Mouse (Mus musculus) midbrain, postnatal 0 days (tissue): ENCODE data around the gene Efcab10. TPM values are rescaled to one million over a fixed set of nuclear protein-coding genes. Genes with fewer than 3 reads are reported as not detected.

ENCODE experiments used
- ATAC-seq: fragments of 200-750 bp; cut with Nextera tagmentation; 2 replicates; pipeline ENCODE4 v1.8.0; 2017; ENCODE audit warnings: moderate number of reproducible peaks, mild to moderate bottlenecking, moderate TSS enrichment, moderate library complexity; ENCODE audit not compliant: low FRiP score
- DNase-seq: peaks from one replicate; pipeline ENCODE4 v3.0.0-alpha.2; 2015; ENCODE audit warnings: low spot score
- H3K27ac ChIP-seq: fragments of 300-500 bp; sonication (generic); 2 replicates; pipeline ENCODE4 v1.5.1; 2014; ENCODE audit warnings: low read depth, mild to moderate bottlenecking, low read length, mixed read lengths
- H3K27me3 ChIP-seq: fragments of 300-500 bp; sonication (generic); 2 replicates; pipeline ENCODE4 v1.6.1; 2014; ENCODE audit warnings: low read length, control low read depth, mixed read lengths; ENCODE audit not compliant: insufficient read depth
- H3K36me3 ChIP-seq: fragments of 300-500 bp; sonication (generic); 2 replicates; pipeline ENCODE4 v1.6.1; 2014; ENCODE audit warnings: low read length, control low read depth, mixed read lengths; ENCODE audit not compliant: insufficient read depth
- H3K4me1 ChIP-seq: fragments of 300-500 bp; sonication (generic); 2 replicates; pipeline ENCODE4 v1.6.1; 2014; ENCODE audit warnings: mild to moderate bottlenecking, control low read depth, antibody characterized with exemption, low read length, mixed read lengths; ENCODE audit not compliant: insufficient read depth
- H3K4me2 ChIP-seq: fragments of 300-500 bp; sonication (generic); 2 replicates; pipeline ENCODE4 v1.6.1; 2014; ENCODE audit warnings: low read depth, mild to moderate bottlenecking, low read length, mixed read lengths; ENCODE audit not compliant: poor library complexity, severe bottlenecking
- H3K4me3 ChIP-seq: fragments of 300-500 bp; sonication (generic); 2 replicates; pipeline ENCODE4 v1.5.1; 2014; ENCODE audit warnings: low read depth, mild to moderate bottlenecking, low read length, moderate library complexity
- H3K9ac ChIP-seq: fragments of 300-500 bp; sonication (generic); replicated peaks from 2 replicates; pipeline ENCODE4 v1.6.1; 2014; ENCODE audit warnings: mild to moderate bottlenecking, low read length, moderate library complexity, mixed read lengths; ENCODE audit not compliant: poor library complexity, severe bottlenecking
- H3K9me3 ChIP-seq: fragments of 300-500 bp; sonication (generic); 2 replicates; pipeline ENCODE4 v1.6.1; 2016; ENCODE audit warnings: low read length, control low read depth
- CTCF ChIP-seq: IDR thresholded peaks from 2 replicates; pipeline ENCODE4 v1.5.1; 2016; ENCODE audit warnings: antibody characterized with exemption, mild to moderate bottlenecking
- WGBS: fragments of 180-500 bp; shearing (Covaris S2); extraction: QIAGEN DNeasy Blood & Tissue Kit; methylation state at CpG from one replicate; pipeline ENCODE4 v1.1.7; 2014; 5-methylcytosine and 5-hydroxymethylcytosine counted together
- polyA plus RNA-seq: library from polyadenylated mRNA; unstranded; fragments of >200 nt; fragmentation: Nextera tagmentation; extraction: Ambion mirVana; gene quantifications from 2 replicates; pipeline ENCODE4 v1.2.1, GENCODE M21; 2015
- total RNA-seq: library from RNA; depleted of rRNA; stranded (reverse); fragments of >200 nt; gene quantifications from 2 replicates; pipeline ENCODE4 v1.2.3, GENCODE M21; 2014; rRNA removed

The Efcab10 gene
- total RNA-seq (0.76 TPM in 1 of 2 replicates, not detected in the other), polyA plus RNA-seq (6.2 and 6.6 TPM in 2 replicates)

- Histone ChIP-seq H3K9me3 (no peaks in the 10 kb centered on the region), H3K4me1 (0 out of 2 replicates have a peak, but pooled peaks cover 6% of the 10 kb centered on the region), H3K36me3 (no peaks in the 10 kb centered on the region), H3K27ac (peak within 1 kb of the TSS; percentile 75), H3K27me3 (no peaks in the 10 kb centered on the region), H3K9ac (peak within 1 kb of the TSS; percentile 50), H3K4me3 (peak within 1 kb of the TSS; percentile 36), H3K4me2 (peak within 1 kb of the TSS; percentile 55)
- no peak for TF ChIP-seq CTCF
- 8% methylated on average over 24 of the region's 24 CpGs for WGBS
- DNase-seq = peak; percentile 76
- peak; percentile 87 for ATAC-seq
Measured at GRCm38 (mm10) chr12:33394804-33395623, at the start of gene Efcab10. Gene Efcab10 (plus strand): TSS chr12:33394854.

DNA sequence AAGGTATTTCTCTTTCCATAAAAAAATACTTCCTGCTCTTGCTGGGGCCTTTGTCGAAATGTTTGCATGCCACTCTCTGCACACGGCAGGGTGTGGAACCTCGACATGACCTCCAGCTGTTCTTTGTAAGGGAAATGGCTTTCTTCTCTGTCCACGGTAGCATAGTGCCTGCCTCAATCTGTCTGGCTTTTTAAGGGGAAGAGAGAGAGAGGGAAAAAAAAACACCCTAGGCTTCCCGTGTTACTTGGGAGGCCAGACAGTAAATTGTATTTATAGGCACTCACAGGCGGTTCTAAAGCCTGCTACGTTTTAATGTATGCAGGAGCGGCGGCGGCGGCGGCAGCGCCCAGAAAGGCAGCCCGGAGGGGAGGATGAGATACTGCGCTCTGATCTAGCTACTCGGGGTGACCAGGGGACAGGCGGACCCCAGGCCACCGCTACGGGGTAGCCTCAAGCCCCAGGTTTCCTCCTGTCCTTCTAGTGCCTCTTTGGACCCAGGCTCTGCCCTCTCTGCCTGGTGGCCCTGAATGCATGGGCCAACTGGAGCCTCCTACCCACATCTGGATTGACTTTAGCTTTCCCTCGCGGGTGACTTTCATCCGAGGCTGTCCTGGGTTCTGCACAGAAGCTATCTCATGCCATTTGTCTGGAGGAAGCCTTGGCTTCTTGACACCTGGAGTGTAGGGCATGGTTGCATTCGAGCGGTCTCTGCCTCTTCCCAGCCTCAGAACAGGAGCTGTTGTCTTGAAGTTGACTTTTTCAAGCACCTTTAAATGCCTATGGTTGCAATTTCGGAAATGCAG is 49.5 kb upstream of the Efcab10 start:
- 13% methylated on average over 25 of the region's 25 CpGs for WGBS
- ATAC-seq (no peak), DNase-seq (no peak)
- Histone ChIP-seq H3K4me1 (peaks cover 15% of the 10 kb centered on the region; the same call in 1 of the 2 replicates), H3K9me3 (no peaks in the 10 kb centered on the region), H3K4me3 (peak overlapping the region; percentile 9; the same call in 1 of the 2 replicates), H3K27ac (peak overlapping the region; percentile 43), H3K9ac (no peak overlapping the region), H3K27me3 (no peaks in the 10 kb centered on the region), H3K4me2 (peak overlapping the region; percentile 43), H3K36me3 (no peaks in the 10 kb centered on the region)
- no peak for TF ChIP-seq CTCF

- WGBS = 42% methylated on average over 23 of the region's 23 CpGs
- peak; percentile 27; the same call in 1 of the 2 replicates for TF ChIP-seq CTCF
- no peak for DNase-seq
- H3K36me3 ChIP-seq = no peaks in the 10 kb centered on the region
- H3K27me3 ChIP-seq = no peaks in the 10 kb centered on the region
- peaks cover 15% of the 10 kb centered on the region; the same call in 1 of the 2 replicates for H3K4me1 ChIP-seq
- no peak overlapping the region for H3K9ac ChIP-seq
- H3K27ac ChIP-seq = no peak overlapping the region
- no peak for ATAC-seq
- no peak overlapping the region for H3K4me3 ChIP-seq
- H3K9me3 ChIP-seq = no peaks in the 10 kb centered on the region
- no peak overlapping the region for H3K4me2 ChIP-seq
Measured at GRCm38 (mm10) chr12:33345773-33346435, 48.8 kb upstream of the Efcab10 start.

- Histone ChIP-seq H3K4me1 (no peaks in the 10 kb centered on the region), H3K27me3 (no peaks in the 10 kb centered on the region), H3K9ac (no peak overlapping the region), H3K27ac (no peak overlapping the region), H3K4me2 (no peak overlapping the region), H3K4me3 (no peak overlapping the region), H3K9me3 (no peaks in the 10 kb centered on the region), H3K36me3 (0 out of 2 replicates have a peak, but pooled peaks cover 2% of the 10 kb centered on the region)
- 82% methylated on average over 4 of the region's 4 CpGs for WGBS
- DNase-seq (no peak), ATAC-seq (no peak)
- TF ChIP-seq CTCF = no peak
Measured at GRCm38 (mm10) chr12:33352671-33353070, 42.0 kb upstream of the Efcab10 start.

GRCm38 (mm10) chr12:33358345-33358744 is 36.3 kb upstream of the Efcab10 start:
- Histone ChIP-seq H3K36me3 (peaks cover 9% of the 10 kb centered on the region; the same call in 1 of the 2 replicates), H3K27me3 (no peaks in the 10 kb centered on the region), H3K9ac (no peak overlapping the region), H3K27ac (no peak overlapping the region), H3K4me3 (no peak overlapping the region), H3K4me2 (no peak overlapping the region), H3K9me3 (no peaks in the 10 kb centered on the region), H3K4me1 (no peaks in the 10 kb centered on the region)
- ATAC-seq (no peak), DNase-seq (no peak)
- 91% methylated on average over 10 of the region's 10 CpGs for WGBS
- TF ChIP-seq CTCF = no peak
